Mouse (Mus musculus) layer of hippocampus, postnatal 10 days (tissue): ENCODE results near the gene Sptbn1. TPM values are rescaled to one million over a fixed set of nuclear protein-coding genes. Genes with fewer than 3 reads are reported as not detected.
A peak's percentile ranks its signal among the peaks of the same experiment; 100 is the strongest.
"Not testable (repeated sequence)": the region's sequence is repeated elsewhere in the genome, so short reads cannot be mapped to it uniquely, and the experiment has no call there.

Experiments used
- DNase-seq, 2 experiments: peaks; one replicate each; pipeline ENCODE4 v3.0.0; 2021; ENCODE audit warnings: low spot score in 2 of 2
- total RNA-seq, 2 experiments: library from RNA; stranded (reverse); gene quantifications; 2 replicates each; pipeline ENCODE4 v1.2.3; 2021

The Sptbn1 gene
- total RNA-seq, 2 experiments from 2014 or later: 682 to 697 TPM

GRCm38 (mm10) chr11:30257085-30257484 lies 10.9 kb downstream of the Sptbn1 start:
- no peak for DNase-seq

GRCm38 (mm10) chr11:30256491-30256890 lies 11.5 kb downstream of the Sptbn1 start:
- no peak for DNase-seq

- DNase-seq: not testable (repeated sequence)
These were observed 12.8 kb downstream of the Sptbn1 start for GRCm38 (mm10) chr11:30255211-30255610.

- no peak for DNase-seq
These were observed 16.6 kb downstream of the Sptbn1 start for GRCm38 (mm10) chr11:30251294-30251904.

- DNase-seq: no peak
These were observed 18.4 kb downstream of the Sptbn1 start for GRCm38 (mm10) chr11:30249452-30250016.

GRCm38 (mm10) chr11:30247106-30247505 lies 20.9 kb downstream of the Sptbn1 start:
- no peak for DNase-seq

GRCm38 (mm10) chr11:30246161-30246560 lies 21.8 kb downstream of the Sptbn1 start:
- no peak for DNase-seq

GRCm38 (mm10) chr11:30244172-30244571 lies 23.8 kb downstream of the Sptbn1 start:
- no peak for DNase-seq

- DNase-seq: peak; percentile 29 to 60
These were observed 24.4 kb downstream of the Sptbn1 start for GRCm38 (mm10) chr11:30243591-30243990.

GRCm38 (mm10) chr11:30240861-30241260 lies 27.1 kb downstream of the Sptbn1 start:
- DNase-seq: no peak

GRCm38 (mm10) chr11:30237960-30238359 lies 30.0 kb downstream of the Sptbn1 start:
- no peak for DNase-seq

- DNase-seq: no peak
These were observed 31.2 kb downstream of the Sptbn1 start for GRCm38 (mm10) chr11:30236681-30237242.

- DNase-seq: no peak
These were observed 32.3 kb downstream of the Sptbn1 start for GRCm38 (mm10) chr11:30235666-30236065.

- no peak for DNase-seq
These were observed 32.8 kb downstream of the Sptbn1 start for GRCm38 (mm10) chr11:30235218-30235617.

- DNase-seq: no peak
These were observed 34.0 kb downstream of the Sptbn1 start for GRCm38 (mm10) chr11:30233946-30234345.

- no peak for DNase-seq
These were observed 35.9 kb downstream of the Sptbn1 start for GRCm38 (mm10) chr11:30232082-30232481.

- no peak for DNase-seq
These were observed 36.6 kb downstream of the Sptbn1 start for GRCm38 (mm10) chr11:30231336-30231735.

GRCm38 (mm10) chr11:30230330-30230771 lies 37.6 kb downstream of the Sptbn1 start:
- no peak for DNase-seq

- DNase-seq: no peak
These were observed 41.2 kb downstream of the Sptbn1 start for GRCm38 (mm10) chr11:30226756-30227155.

GRCm38 (mm10) chr11:30224599-30224998 lies 43.4 kb downstream of the Sptbn1 start:
- DNase-seq: no peak

GRCm38 (mm10) chr11:30222636-30223035 lies 45.3 kb downstream of the Sptbn1 start:
- no peak for DNase-seq

- DNase-seq: no peak
These were observed 46.9 kb downstream of the Sptbn1 start for GRCm38 (mm10) chr11:30221043-30221442.

GRCm38 (mm10) chr11:30218386-30218785 lies 49.6 kb downstream of the Sptbn1 start:
- DNase-seq: no peak
